Mouse (Mus musculus): ENCODE measurements around the gene Gm7073.

Gene Gm7073

DNA sequence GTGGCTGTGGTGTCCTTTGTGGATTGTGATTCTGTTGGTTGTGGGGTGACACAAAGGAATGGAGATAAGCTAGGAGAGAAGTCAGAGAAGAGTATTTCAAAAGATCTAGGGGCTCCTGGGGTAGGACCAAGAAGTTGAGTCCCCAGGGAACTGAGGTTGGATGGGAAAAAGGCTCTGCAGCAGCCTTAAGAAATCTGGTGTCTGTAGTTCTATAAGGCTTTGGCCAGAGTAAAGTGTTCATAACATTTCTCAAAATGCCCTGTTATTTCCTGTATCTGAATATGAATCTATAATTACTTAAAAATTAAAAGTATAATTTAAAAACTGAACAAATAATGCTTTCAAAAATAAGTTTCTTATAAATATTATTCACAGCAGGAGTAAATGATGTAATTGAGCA is at the start of gene Gm7073:
TSS of gene Gm7073 (minus strand) at position 101 of the 400 bp plus-strand sequence.
- in situ Hi-C loops (cut with MboI; ENCODE audit: low pct_unique_long_range_greater_than_20kb in 1 of 2, low sequenced_read_pairs in 2 of 2, unreplicated experiment in 1 of 2): no loop called here

DNA sequence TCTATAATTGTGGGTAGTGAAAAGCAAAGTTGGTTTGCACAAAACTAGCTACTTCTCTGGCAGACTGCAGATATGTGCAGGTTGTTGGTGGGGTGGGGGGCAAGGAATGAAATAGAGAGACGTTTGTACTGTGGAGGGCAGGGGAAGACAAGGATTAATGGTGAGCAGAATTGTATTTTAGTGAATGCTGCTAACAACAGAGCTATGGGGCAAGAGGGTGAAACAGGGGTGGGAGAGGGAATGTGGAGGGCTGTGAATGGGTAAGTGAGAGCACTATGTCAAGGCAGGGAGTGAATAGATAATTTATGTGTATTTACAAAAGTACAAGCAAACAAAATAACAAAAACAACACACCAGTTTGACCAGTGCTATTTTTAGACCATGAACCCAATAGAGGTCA is 31.5 kb upstream of the Gm7073 start:
- in situ Hi-C loops (cut with MboI; ENCODE audit: low pct_unique_long_range_greater_than_20kb in 1 of 2, low sequenced_read_pairs in 2 of 2, unreplicated experiment in 1 of 2): no loop called here

DNA sequence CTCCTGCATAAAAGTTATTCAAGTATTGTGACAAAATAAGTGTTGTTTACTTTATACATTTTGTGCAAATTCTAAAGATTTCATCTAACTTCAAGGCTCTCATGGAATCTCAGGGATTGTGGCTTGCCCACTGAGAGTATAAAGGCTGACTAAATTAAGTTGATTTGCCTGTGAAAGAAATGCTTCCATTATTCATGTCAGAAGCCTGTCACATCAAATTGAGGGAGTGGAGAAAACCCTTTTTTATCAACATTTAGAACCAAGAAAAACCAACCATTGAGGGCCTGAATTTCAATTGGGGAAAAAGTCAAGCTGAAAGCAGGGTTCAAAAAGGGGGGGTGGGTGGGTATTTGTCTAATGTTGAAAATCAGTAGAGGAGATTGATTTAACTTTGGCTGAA is 30.0 kb upstream of the Gm7073 start:
- in situ Hi-C loops (cut with MboI; ENCODE audit: low pct_unique_long_range_greater_than_20kb in 1 of 2, low sequenced_read_pairs in 2 of 2, unreplicated experiment in 1 of 2): no loop called here

DNA sequence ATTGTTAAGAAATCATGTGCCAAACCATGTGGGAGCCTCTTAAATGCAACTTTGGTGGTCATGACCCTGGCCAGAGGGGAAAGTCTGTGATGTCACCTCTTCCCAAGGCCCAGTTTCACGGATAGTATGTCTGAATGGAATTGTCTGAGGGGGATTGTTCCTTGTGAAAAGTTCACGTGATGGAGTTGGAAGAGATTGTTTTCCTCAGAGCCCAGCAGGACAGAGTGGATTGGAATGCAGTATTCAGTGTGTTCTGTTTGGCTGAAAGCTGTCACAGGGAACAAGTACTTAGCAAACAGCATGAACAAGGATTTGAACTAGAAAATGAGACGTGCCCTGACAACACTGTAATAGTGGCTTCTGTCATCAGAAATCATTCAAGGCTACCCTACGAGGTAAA is 16.2 kb upstream of the Gm7073 start:
- in situ Hi-C loops (cut with MboI; ENCODE audit: low pct_unique_long_range_greater_than_20kb in 1 of 2, low sequenced_read_pairs in 2 of 2, unreplicated experiment in 1 of 2): no loop called here

DNA sequence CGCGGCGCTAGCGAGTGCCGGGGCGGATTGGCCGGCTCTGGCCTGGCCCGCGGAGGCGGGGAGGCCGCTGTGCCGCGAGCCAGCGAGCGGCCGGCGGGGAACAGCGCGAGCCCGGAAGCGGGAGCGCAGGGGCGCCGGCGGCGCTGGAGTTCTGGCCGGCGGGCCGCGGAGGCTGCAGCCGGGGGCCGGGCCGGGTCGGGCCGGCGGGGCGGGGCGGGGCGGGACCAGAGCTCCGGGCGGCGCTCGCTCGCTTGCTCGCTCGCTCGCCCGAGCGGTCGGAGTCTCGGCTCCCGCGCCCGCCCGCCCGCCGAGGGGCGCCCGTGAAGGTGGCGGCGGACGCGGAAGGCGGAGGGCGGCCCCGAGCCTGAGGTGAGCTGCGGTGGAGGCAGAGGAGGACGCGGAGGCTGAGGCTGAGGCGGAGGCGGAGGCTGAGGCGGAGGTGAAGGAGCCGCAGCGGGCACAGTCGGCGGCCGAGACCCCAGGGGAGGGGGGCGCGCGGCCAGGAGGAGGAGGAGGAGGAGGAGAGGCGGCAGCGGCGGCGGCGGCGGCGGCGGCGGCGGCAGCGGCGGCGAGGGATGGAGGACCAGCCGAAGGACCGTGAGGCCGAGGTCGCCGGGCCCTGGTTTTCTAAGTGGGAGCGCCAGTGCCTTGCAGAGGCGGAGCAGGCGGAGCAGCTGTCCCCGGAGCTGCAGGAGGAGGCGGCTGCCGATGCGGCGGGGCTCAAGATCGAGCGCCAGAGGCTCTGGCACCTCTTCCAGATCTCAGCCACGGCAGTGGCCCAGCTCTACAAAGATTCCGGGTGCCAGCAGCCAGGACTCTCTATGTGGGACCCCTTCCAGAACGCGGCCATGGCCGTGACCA is 8.6 kb upstream of the Gm7073 start:
- in situ Hi-C loops (cut with MboI; ENCODE audit: low pct_unique_long_range_greater_than_20kb in 1 of 2, low sequenced_read_pairs in 2 of 2, unreplicated experiment in 1 of 2): no loop called here

DNA sequence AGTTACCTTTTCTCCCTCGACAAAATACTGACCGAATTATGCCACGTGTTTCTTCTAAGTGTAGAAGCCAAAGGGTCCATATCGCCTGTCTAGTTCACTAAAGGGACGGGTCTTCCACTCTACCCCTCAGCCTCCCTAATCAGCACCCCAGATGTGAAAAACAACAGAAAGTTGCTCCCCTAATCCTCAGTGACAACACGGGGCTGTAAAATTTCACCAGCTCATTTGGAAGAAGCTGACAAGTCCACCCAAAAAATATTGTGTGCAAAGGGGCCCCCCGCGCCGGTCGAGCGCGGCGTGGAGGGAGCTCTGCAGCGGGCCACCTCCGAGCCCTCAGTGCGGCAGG is 8.0 kb upstream of the Gm7073 start:
- in situ Hi-C loops (cut with MboI; ENCODE audit: low pct_unique_long_range_greater_than_20kb in 1 of 2, low sequenced_read_pairs in 2 of 2, unreplicated experiment in 1 of 2): no loop called here

DNA sequence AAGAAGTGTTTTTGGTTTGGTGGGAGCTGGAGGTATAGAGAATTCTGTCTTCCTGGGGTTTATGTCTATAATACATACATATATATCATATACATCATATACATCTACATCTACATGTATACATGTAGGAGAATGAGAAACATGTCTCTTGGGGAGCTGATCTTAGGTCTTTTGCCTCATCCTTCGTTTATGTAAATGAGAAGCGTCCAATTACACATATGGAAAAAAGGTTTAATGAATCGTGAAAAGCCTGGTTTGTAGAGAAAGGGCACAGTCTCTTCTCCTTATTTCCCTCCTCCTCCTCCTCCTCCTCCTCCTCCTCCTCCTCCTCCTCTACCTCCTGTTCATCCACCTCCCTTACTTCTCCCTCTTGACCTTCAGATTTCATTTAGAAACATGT is 6.9 kb upstream of the Gm7073 start:
- in situ Hi-C loops (cut with MboI; ENCODE audit: low pct_unique_long_range_greater_than_20kb in 1 of 2, low sequenced_read_pairs in 2 of 2, unreplicated experiment in 1 of 2): no loop called here

DNA sequence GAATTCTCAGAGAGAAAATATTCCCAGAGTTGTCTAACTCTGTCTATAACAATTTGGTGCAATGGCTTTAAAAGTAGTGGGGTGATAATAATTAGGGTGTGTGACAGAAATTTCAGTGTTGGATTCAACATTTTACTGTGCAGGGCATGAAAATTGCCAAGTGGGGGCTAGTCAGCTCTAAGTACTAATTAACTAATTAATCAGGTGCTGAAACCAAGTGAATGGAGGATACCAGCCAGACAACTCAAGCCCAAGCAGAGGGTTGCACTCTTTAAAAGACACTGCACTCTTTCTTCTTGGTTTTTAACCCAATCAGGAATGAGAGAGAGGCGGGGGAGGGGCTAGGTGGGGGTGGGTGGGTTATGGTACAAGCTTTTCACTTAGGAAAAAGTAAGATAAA is 6.4 kb upstream of the Gm7073 start:
- in situ Hi-C loops (cut with MboI; ENCODE audit: low pct_unique_long_range_greater_than_20kb in 1 of 2, low sequenced_read_pairs in 2 of 2, unreplicated experiment in 1 of 2): no loop called here

DNA sequence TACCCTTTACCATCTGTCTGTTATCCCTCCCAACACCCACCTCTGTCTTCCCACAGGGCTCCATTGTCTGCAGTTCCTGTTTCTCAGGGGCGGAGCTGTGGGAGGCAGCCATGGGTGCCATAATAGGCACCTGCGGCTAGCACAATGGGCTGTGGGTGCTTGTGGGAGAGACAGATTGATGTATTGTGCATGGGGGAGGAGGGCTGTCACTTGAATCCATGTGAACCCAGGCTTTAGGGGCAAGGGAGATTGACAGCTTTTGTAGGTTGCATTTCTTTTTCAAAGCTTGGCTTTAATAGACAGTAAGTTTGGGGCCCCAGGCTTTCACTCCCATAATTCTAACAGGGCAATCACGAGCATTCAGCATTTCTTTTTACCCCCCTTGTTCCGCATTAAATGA is 5.0 kb upstream of the Gm7073 start:
- in situ Hi-C loops (cut with MboI; ENCODE audit: low pct_unique_long_range_greater_than_20kb in 1 of 2, low sequenced_read_pairs in 2 of 2, unreplicated experiment in 1 of 2): no loop called here

DNA sequence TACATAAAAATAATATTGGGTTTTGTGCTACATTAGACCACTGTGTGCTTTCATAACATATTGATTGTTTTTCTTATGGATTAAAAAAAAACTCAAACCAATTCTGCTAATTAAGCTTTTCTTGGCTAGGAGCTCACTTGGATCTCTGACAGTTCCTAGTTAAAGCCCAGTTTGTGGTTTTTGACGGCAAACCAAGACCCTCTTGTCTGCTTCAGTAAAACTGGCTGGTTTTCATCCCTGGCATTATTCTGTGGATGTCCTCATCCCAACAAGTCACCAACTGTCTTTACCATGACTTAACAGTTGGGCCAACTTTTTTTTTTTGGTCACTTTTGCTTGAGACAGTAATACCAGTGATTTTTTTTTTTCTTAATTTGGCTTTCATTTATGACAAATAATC is 3.9 kb upstream of the Gm7073 start:
- in situ Hi-C loops (cut with MboI; ENCODE audit: low pct_unique_long_range_greater_than_20kb in 1 of 2, low sequenced_read_pairs in 2 of 2, unreplicated experiment in 1 of 2): no loop called here

DNA sequence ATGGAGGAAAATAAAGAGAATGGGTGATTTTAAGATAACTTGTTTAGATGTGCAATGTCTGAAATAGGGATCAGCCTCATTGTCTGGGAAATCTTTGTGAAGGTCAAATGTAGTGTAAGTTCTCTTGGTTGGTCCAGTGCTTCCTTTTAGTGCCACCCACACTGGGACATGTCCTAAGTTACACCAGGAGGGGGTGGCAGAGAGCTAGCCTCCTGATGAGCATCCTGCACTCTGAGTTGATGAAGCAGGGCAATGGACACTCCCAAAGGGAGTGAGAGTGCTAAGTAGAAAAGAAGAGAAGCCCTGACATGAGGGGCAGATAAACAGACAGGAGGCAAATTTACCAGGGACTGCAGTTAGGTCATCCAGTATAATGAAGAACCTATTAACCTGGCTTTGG is 35.1 kb downstream of the Gm7073 start:
- in situ Hi-C loops (cut with MboI; ENCODE audit: low pct_unique_long_range_greater_than_20kb in 1 of 2, low sequenced_read_pairs in 2 of 2, unreplicated experiment in 1 of 2): loop anchor here in 1 of 2 experiments (10.0 kb wide), 1 partner anchor 111 kb away; no protein-coding TSS in a partner anchor

DNA sequence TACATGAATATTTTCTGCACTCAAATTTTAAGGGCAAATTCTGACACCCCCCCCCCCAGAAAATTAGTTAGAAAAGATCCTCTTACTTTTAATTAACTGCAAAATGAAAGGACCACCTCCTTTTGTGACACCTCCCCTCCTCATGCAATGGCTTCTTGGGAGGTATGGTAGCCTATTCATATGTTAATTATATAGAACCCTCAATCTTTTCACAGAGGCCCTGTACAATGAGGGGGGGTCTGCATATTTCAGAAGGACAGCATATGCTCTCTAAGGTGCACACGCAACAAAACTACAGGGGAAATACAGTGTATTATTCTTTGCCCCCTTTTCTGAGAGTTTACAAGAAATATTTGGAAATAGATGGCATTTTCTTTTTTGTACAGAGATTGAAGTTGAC is 41.3 kb downstream of the Gm7073 start:
- in situ Hi-C loops (cut with MboI; ENCODE audit: low pct_unique_long_range_greater_than_20kb in 1 of 2, low sequenced_read_pairs in 2 of 2, unreplicated experiment in 1 of 2): loop anchor here (10.0 to 25.0 kb wide), 3 partner anchors 390 to 547 kb away; partner anchors contain the start of gene Sox3 (in 1 of the 2)

DNA sequence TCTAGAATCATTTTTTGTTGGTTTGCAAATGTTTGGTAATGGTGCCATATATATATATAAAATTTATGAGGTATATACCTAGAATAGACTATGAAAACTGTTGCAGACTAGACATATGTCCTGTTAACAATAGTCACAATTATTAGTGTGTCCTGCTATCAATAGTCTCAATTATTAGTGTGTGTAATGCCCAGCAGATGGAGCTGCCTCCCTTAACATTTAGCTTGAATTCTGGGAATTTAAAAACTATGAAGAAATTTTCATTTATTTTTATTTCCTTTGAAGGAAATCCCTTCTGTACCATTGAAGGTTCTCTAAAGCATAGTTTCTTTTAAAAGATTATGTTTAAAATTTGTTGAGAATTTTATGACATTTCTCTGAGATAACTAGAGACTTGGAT is 43.7 kb downstream of the Gm7073 start:
- in situ Hi-C loops (cut with MboI; ENCODE audit: low pct_unique_long_range_greater_than_20kb in 1 of 2, low sequenced_read_pairs in 2 of 2, unreplicated experiment in 1 of 2): loop anchor here (10.0 to 25.0 kb wide), 3 partner anchors 392 to 549 kb away; partner anchors contain the start of gene Sox3 (in 1 of the 2)

DNA sequence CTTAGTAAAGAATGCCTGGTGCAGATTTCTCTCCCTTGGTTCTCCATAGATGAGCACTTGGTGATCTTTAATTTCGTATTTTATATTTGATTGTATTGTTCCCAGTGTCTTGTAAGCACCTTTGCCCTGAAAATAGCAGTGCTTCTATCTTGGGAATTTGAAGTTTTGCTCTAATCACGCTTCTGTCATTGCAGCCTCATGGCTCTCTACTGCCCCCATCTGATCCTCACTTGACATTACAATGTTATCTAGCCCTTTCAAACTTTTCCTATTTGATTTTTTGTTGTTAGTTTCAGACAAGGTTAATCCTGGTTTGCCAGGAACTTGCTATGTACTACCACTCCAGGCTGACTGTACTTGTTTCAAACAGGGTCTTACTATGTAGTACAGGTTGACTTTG is 75.3 kb downstream of the Gm7073 start:
- in situ Hi-C loops (cut with MboI; ENCODE audit: low pct_unique_long_range_greater_than_20kb in 1 of 2, low sequenced_read_pairs in 2 of 2, unreplicated experiment in 1 of 2): loop anchor here (10.0 to 25.0 kb wide), 3 partner anchors 226 to 451 kb away; no protein-coding TSS in a partner anchor

DNA sequence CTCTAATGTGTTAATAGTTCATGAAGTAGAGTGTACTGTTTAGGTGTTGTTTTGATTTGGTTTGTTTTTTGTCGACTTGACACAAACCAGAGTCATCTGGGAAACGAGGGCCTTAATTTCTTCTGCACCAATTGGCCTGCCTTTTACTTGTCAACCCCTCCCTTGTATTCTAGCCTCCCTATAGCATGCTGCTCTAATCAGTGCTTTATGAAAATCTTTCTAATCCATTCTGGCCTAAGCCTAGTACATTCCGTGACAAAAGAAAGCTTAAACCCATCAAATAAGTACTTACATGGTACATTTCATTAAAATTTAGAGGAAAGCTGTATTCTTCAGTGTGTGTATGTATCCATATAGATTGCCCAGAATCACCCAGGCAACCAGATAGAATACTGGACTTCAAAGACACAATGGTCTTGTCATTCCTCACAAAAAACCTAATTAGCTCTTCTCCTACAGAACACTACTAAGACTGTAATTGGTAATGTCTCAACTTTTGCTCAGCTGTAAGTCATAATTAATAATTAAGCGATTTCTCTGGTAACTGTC is 124.4 kb downstream of the Gm7073 start:
- in situ Hi-C loops (cut with MboI; ENCODE audit: low pct_unique_long_range_greater_than_20kb in 1 of 2, low sequenced_read_pairs in 2 of 2, unreplicated experiment in 1 of 2): no loop called here

DNA sequence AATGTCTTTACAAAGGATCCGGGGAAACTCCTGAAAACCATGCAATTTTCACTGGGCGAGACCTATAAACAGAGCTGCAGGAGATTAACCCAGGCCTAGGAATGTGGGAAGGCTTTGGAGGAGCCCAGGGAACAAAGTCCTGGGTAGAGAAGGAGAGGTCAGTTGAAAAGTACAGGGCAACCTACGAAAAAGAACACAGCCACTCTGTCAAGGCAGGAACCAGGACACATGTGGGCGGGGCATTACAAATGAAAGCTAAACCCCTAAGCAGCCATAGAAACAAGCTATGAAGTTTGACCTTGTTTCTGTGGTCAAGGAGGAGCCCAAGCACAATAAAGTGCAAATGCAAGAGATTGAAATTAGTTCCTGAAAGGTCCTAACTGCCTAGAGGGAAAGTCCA is 133.4 kb downstream of the Gm7073 start:
- in situ Hi-C loops (cut with MboI; ENCODE audit: low pct_unique_long_range_greater_than_20kb in 1 of 2, low sequenced_read_pairs in 2 of 2, unreplicated experiment in 1 of 2): no loop called here

DNA sequence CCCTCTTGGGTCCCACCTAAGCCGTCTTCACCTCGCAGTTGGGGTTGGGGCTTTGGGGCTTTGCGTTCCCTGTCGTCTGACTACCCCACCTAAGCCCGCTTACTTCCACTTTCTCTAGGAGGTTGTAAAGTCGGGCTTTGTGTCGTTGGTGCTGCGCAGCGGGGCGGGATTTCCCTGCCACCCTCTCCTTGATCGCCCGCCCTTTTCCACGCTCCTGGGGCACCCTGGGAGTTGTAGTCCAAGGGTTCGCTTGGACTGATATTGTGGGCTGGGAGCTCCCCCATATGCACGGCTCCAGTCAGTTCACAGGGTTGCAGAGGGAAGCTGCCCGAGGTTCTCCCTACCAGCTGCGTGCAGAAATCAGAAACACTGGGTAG is 134.4 kb downstream of the Gm7073 start:
- in situ Hi-C loops (cut with MboI; ENCODE audit: low pct_unique_long_range_greater_than_20kb in 1 of 2, low sequenced_read_pairs in 2 of 2, unreplicated experiment in 1 of 2): no loop called here

DNA sequence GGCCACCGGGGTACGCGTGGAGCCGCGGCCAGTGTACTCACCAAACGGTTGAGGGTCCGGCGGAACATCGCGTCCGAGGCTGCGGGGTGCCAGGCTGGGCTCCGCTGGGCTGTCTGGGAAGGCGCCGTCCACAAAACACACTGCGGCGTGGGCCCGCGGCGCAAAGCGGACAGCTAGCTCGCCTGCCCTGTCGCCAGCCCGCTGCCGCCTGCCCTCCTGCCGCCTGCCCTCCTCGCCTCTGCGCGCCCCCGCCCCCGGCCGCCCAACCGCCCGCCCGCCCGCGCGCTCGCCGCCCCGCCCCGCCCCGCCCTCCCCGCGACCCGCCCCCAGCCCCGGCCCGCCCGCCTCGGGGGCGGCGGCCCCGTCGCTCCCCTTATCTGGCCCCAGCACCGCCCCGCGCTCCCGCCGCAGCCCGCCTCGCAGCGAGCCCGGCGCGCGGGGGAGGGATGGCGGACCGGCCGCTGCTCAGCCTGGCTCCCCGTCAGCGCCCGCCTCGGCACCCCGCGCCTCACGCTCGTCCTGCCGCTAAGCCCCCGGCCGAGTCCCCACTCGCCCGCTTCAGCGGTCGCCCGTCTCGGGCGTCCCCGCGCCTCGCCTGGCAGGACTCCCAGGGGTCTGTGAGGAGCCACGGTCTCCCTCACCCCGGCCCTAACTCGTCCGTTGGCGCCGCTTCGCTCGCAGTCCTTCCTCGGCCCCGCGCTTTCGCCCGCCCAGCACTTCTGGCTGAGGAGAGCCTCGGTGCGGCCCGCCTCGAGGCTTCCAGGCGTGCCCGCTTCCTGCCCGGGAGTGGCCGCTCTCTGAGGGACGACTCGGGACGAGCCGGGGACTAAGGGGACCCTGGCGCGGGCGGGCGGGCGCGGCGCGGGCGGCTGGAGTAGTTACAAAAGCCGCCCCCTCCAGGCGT is 135.0 kb downstream of the Gm7073 start:
- in situ Hi-C loops (cut with MboI; ENCODE audit: low pct_unique_long_range_greater_than_20kb in 1 of 2, low sequenced_read_pairs in 2 of 2, unreplicated experiment in 1 of 2): no loop called here

DNA sequence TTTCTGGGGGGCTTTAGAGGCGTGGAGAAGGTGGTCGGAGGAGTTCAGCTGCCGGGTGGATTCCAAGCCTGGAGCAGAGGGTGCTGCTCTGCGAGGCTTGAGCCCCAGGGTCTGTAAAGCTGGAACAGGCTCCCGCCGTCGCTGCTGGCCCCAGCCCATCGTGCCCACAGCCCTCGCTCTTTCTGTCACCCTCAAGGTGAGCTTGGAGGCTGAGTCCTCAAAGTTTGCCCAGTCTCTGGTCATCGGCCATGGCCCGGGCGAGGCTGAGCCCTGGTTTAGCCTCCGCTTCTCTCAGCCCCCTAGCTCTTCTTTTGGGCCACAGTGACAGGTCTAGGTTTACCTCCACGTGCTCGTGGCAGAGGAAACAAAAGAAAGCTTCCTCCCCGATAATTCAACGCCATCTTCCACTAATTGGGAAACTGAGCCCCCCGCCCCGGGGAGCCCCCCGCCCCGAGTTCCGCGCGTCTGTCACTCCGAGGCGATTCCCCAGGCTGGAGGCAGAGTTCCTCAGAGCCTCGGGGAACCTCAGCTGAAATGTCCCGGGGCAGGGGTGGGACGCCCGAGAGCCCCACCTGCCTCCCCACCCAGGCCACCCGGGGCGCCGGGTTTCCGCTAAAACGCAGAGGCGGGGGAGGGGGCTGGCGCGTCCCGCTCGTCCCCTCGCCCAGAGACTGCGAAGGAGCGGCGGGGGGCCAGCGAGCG is 135.8 kb downstream of the Gm7073 start:
- in situ Hi-C loops (cut with MboI; ENCODE audit: low pct_unique_long_range_greater_than_20kb in 1 of 2, low sequenced_read_pairs in 2 of 2, unreplicated experiment in 1 of 2): no loop called here

Data from mouse embryonic stem cell (cell line).